Mouse (Mus musculus) heart, postnatal 4 days (tissue): Measurements from ENCODE around the gene Ccdc81. TPM values are rescaled to one million over a fixed set of nuclear protein-coding genes. Genes with fewer than 3 reads are reported as not detected.

Experiments used
- DNase-seq: peaks from one replicate; pipeline ENCODE4 v3.0.0; 2021
- total RNA-seq, 2 experiments: library from RNA; stranded (reverse); gene quantifications; 2 replicates each; pipeline ENCODE4 v1.2.3; 2021

Ccdc81 gene
- not detected for total RNA-seq

- no peak for DNase-seq
These were observed at the start of gene Ccdc81 for GRCm38 (mm10) chr7:89903442-89904343. Ccdc81 (minus strand) TSS chr7:89903629.

- DNase-seq = no peak
These were observed 46.0 kb upstream of the Ccdc81 start for GRCm38 (mm10) chr7:89949403-89949802.

DNA sequence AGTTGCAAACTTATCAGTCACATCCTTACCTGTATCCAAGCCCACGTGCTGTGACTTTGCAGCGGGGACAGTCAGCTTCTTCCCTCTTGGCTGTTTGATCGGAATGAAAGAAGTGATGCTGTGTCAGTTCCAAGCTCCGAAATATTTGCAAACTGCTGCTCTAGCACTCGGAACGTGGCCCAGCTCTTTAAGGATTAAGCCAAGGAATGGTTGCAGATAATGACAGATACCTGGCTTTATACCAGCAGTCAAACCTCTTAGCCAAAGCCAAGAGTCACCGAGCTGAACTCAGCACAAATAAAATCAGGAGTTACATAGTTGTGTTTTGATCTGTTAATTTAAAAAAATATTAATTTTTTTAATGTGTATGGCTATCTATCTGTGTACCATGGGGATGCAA is 44.6 kb upstream of the Ccdc81 start:
- peak; percentile 27 for DNase-seq

GRCm38 (mm10) chr7:89940571-89941463 is 37.4 kb upstream of the Ccdc81 start, which contains the start of gene Hikeshi:
Hikeshi (minus strand) TSS chr7:89941204.
- peak; percentile 94 for DNase-seq

- DNase-seq = no peak
These were observed 36.3 kb upstream of the Ccdc81 start for GRCm38 (mm10) chr7:89939497-89940353.

DNA sequence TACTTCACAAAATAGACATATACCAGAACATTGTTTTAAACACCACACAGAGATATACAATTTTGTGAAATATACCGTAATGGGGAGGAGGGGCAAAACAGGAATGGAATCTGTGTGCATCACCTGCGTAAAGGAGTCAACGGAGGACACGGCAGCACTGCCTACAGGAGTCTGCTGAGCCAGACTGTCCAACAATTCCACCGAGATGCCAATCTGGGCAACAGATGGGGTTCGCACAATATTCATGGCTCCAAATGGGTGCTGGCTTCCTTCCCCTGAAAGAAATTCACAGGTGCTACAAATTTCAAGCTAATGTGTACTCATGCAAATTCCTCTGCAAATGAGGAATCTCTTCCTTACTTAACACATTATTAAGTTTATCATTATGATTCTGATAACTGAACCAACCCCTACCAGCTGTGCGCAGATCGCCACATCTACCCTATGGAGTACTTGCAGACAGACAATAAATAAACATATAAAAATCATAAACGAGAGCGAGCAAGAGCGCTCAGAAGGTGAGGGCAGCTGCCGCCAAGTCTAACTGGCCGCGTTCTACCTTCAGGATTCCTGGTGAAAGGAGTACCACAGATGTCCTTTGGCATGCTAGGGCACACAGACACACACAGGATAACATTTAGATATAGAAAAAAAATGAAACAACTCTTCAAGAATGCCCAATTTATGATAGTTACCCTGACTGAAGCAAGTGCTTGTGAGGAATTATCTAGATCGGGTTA is 20.2 kb upstream of the Ccdc81 start:
- no peak for DNase-seq

DNA sequence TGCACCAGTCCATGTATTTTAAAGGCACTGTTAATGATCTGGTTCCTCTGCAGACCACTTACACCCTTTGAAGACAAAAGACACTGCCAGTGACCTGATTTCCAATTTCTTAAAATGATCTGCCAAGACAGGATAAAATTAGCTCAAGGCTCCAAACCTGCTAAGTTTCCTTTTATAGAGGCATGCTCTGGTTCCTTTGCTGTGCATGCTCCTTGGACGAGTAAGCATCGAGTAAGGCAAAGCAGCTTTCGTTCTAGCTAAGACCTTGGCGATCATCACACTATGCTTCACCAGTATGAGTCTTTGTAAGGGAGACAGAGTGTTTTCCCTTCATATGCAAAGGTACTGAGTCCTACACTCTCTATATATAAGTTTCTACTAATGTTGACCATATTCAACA is 14.3 kb upstream of the Ccdc81 start:
- DNase-seq = no peak

DNA sequence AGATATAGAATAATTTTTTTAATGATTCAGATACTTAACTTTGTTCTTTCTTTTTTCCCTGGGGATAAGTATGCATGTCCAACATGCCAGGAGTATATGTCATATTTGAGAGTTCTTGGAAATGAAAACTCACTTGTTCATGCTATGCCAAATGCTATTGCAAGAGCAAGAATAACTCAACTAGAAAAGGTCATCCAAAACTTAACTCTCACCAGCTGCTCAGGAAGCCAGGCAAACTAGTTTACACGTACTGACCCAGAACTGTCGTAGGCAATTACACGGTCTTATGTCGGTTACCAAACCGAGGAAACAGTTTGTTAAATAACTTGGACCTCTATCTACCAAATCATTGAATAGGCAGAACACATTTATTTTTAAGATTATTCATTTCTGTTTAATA is 13.3 kb upstream of the Ccdc81 start:
- DNase-seq = no peak

DNA sequence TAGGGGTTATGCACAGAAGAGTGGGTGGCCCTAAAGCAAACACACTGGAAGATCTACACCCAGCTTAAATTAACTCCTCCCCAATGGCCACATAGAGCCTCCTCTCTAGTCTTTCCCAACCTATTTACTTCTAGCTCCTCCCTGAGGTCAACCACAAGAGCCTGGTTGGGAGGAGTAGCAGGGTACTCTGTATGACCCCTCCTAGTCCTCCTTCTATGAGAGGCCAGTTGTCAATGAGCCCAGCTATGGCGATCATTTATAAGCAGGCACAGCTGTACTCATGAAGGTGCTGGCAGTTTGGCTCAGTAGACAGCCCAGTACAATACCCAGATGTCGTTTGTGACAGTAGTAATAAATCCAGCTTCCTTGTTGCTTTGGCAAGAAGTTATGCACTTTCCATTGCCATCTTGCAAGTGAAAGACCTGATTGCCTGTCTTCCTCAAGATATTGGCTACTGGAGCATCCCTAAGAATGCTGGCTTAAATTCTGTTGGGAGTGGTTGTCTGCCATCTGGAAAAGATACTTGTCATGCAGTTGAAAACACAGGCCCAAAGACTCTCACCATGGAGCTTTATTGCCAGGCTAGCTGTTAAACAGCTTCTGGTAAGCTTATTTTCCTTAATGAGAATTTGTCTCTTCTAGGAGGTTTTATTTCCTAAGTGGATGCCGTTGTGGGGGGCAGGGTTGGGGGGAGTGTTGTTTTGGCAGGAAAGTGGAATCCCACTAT is 10.2 kb upstream of the Ccdc81 start:
- no peak for DNase-seq

GRCm38 (mm10) chr7:89912356-89912755 is 8.9 kb upstream of the Ccdc81 start:
- no peak for DNase-seq

DNA sequence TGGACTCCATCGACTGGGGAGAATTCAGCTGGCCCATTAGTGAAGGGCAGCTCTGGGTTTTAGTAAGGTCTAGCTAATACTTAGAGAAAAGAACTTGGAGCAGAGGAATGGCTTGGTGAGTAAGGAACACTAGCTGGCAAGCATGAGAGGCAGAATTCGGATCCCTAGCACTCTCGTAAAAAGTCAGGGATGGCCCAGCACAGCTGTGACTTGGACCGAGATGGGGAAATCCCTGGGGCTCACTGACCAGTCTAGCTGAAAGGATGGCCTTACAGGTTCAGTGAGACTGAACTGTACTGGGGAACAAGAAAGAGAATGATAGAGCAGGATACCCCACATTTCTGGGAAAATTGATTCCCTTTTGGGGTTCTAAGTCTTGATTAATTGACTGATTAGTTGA is 6.3 kb upstream of the Ccdc81 start:
- DNase-seq = no peak

- DNase-seq = no peak
These were observed 5.6 kb upstream of the Ccdc81 start for GRCm38 (mm10) chr7:89908899-89909621.

GRCm38 (mm10) chr7:89908421-89908820 is 5.0 kb upstream of the Ccdc81 start:
- no peak for DNase-seq

GRCm38 (mm10) chr7:89907950-89908349 is 4.5 kb upstream of the Ccdc81 start:
- peak; percentile 88 for DNase-seq

DNA sequence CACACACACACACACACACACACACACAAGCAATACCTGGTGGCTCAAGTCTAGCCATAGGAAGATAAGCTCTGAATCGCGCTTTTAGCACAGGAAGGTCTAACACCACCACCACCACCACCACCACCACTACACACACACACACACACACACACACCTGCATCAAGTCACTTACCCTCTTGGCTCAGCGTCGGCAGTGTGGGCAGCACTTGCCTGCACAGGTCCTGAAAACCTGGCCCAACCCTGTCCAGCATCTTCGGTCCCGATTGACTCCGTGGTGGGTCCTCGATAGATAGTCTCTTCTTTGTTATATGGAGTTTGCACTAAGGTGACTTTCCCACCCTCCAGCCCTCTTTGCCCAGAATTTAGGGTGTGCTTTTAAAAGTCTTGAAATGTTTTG is 422 bp downstream of the Ccdc81 start:
- no peak for DNase-seq

DNA sequence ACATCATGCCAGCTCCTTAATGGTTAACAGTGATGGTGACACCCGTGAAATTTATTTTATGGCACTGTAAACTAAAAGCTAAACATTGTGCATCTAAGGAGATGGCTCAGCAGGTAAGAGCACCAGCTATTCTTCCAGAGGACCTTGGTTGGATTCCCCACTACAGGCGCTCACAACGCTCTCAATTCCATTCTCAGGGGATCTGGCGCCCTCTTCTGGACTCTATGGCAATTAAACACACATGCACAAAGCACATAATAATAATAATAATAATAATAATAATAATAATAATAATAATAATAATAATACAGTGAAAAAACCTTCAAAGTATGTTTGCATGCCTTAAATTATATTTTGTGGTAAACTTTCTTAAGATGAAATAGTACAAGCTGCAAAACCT is 11.6 kb downstream of the Ccdc81 start:
- peak; percentile 22 for DNase-seq

GRCm38 (mm10) chr7:89891412-89891811 is 12.0 kb downstream of the Ccdc81 start:
- DNase-seq = no peak

GRCm38 (mm10) chr7:89884551-89884950 is 18.9 kb downstream of the Ccdc81 start:
- no peak for DNase-seq

DNA sequence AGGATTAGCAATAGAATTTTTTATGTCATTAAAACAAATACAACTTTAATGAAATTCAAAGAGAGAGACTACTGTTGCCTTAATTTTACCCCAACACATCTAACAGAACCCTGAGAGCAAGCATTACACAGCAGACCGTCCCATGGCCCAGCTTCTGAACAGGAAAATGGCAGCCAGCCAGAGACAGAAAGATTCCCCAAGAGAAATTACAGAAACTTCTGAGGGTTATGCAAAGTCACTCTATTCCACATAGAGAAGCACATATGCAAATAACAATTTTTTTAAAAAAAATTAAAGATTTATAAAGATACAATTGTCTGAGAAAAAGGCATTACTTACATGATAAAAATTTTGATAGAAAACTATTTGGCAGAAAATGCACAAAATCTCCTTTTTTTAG is 23.7 kb downstream of the Ccdc81 start:
- peak; percentile 32 for DNase-seq

DNA sequence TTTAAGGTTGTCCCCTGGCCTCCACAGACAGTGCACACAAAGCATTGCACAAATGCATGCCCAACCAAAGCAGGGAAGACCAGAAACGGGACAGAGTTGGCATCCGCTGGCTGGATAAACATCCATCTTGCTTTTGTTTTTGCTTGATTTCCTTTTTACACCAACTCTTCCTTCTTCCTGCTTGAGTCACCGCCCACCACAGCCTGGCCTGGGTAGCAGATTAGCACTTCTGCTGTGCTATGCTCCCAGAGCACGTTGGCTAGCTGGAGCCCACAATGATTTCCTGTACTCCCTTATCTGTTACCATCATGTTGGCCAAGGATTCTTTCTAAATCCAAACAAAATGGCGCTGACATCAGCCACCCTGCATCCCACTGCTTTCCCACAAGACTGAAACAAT is 36.2 kb downstream of the Ccdc81 start:
- no peak for DNase-seq
